Mouse (Mus musculus) intestine, embryonic 16.5 days (tissue): ENCODE results near the gene Dennd5b. TPM values are rescaled to one million over a fixed set of nuclear protein-coding genes. Genes with fewer than 3 reads are reported as not detected.

ENCODE experiments used
- ATAC-seq: fragments of 200-750 bp; cut with Nextera tagmentation; 2 replicates; pipeline ENCODE4 v1.8.0; 2017; ENCODE audit warnings: moderate TSS enrichment, moderate library complexity
- H3K27ac ChIP-seq: fragments of 300-500 bp; sonication (generic); 2 replicates; pipeline ENCODE4 v1.5.1; 2014; ENCODE audit warnings: mild to moderate bottlenecking, low read length
- H3K27me3 ChIP-seq: fragments of 300-500 bp; sonication (generic); replicated peaks from 2 replicates; pipeline ENCODE4 v1.6.1; 2014; ENCODE audit warnings: low read length, control low read depth, mixed read lengths; ENCODE audit not compliant: control insufficient read depth, insufficient read depth
- H3K36me3 ChIP-seq: fragments of 300-500 bp; sonication (generic); 2 replicates; pipeline ENCODE4 v1.6.1; 2014; ENCODE audit warnings: low read length, control low read depth; ENCODE audit not compliant: control insufficient read depth, insufficient read depth
- H3K4me1 ChIP-seq: fragments of 300-500 bp; sonication (generic); 2 replicates; pipeline ENCODE4 v1.6.1; 2014; ENCODE audit warnings: low read length, control low read depth, mixed read lengths; ENCODE audit not compliant: control insufficient read depth, insufficient read depth
- H3K4me2 ChIP-seq: fragments of 300-500 bp; sonication (generic); 2 replicates; pipeline ENCODE4 v1.6.1; 2014; ENCODE audit warnings: low read depth, low read length, control low read depth
- H3K4me3 ChIP-seq: fragments of 300-500 bp; sonication (generic); 2 replicates; pipeline ENCODE4 v1.5.1; 2014; ENCODE audit warnings: mild to moderate bottlenecking, low read length
- H3K9ac ChIP-seq: fragments of 300-500 bp; sonication (generic); 2 replicates; pipeline ENCODE4 v1.6.1; 2014; ENCODE audit warnings: low read depth, low read length
- H3K9me3 ChIP-seq: fragments of 300-500 bp; sonication (generic); 2 replicates; pipeline ENCODE4 v1.6.1; 2016; ENCODE audit warnings: low read length, control low read depth; ENCODE audit not compliant: control insufficient read depth
- WGBS: fragments of 180-500 bp; shearing (Covaris S2); extraction: QIAGEN DNeasy Blood & Tissue Kit; methylation state at CpG from one replicate; pipeline ENCODE4 v1.1.7; 2014; 5-methylcytosine and 5-hydroxymethylcytosine counted together
- polyA plus RNA-seq: library from polyadenylated mRNA; unstranded; fragments of >200 nt; fragmentation: Nextera tagmentation; extraction: Ambion mirVana; gene quantifications from 2 replicates; pipeline ENCODE4 v1.2.1, GENCODE M21; 2015

Gene Dennd5b
- 7.4 and 9.1 TPM in 2 replicates for polyA plus RNA-seq

- H3K4me3 ChIP-seq: peak within 1 kb of the TSS; percentile 93
- under 1% methylated on average over 117 of the region's 124 CpGs for WGBS
- peak within 1 kb of the TSS; percentile 96 for H3K9ac ChIP-seq
- H3K27me3 ChIP-seq: no peaks in the 10 kb centered on the region
- no peaks in the 10 kb centered on the region for H3K9me3 ChIP-seq
- 0 out of 2 replicates have a peak, but pooled peaks cover 3% of the 10 kb centered on the region for H3K4me1 ChIP-seq
- H3K4me2 ChIP-seq: peak within 1 kb of the TSS; percentile 78
- peak; percentile 94 for ATAC-seq
- H3K27ac ChIP-seq: peak within 1 kb of the TSS; percentile 96
- no peaks in the 10 kb centered on the region for H3K36me3 ChIP-seq
Observed at GRCm38 (mm10) chr6:149101076-149101942, at the start of gene Dennd5b. Gene Dennd5b, minus strand, starts transcription at chr6:149101680.

GRCm38 (mm10) chr6:149148436-149149229 is 47.2 kb upstream of the Dennd5b start:
- peak; percentile 98 for ATAC-seq
- WGBS: 52% methylated on average over 7 of the region's 7 CpGs
- Histone ChIP-seq H3K4me3 (no peak overlapping the region), H3K9me3 (no peaks in the 10 kb centered on the region), H3K4me1 (peaks cover under 1% of the 10 kb centered on the region; the same call in 1 of the 2 replicates), H3K36me3 (peaks cover 15% of the 10 kb centered on the region), H3K4me2 (no peak overlapping the region), H3K27ac (peak overlapping the region; percentile 75; the same call in 1 of the 2 replicates), H3K9ac (no peak overlapping the region), H3K27me3 (no peaks in the 10 kb centered on the region)

- Histone ChIP-seq H3K4me1 (peaks cover 6% of the 10 kb centered on the region), H3K4me2 (no peak overlapping the region), H3K4me3 (no peak overlapping the region), H3K36me3 (peaks cover 11% of the 10 kb centered on the region), H3K9ac (no peak overlapping the region), H3K27ac (no peak overlapping the region), H3K9me3 (no peaks in the 10 kb centered on the region), H3K27me3 (no peaks in the 10 kb centered on the region)
- WGBS: 95% methylated on average over 1 of the region's 1 CpGs
- ATAC-seq: no peak
Observed at GRCm38 (mm10) chr6:149145143-149145542, 43.7 kb upstream of the Dennd5b start.

- H3K4me2 ChIP-seq: peak overlapping the region; percentile 80
- no peaks in the 10 kb centered on the region for H3K27me3 ChIP-seq
- H3K36me3 ChIP-seq: peaks cover 8% of the 10 kb centered on the region; the same call in 1 of the 2 replicates
- H3K4me1 ChIP-seq: peaks cover 6% of the 10 kb centered on the region
- peak; percentile 94 for ATAC-seq
- peak overlapping the region; percentile 72 for H3K9ac ChIP-seq
- no peaks in the 10 kb centered on the region for H3K9me3 ChIP-seq
- H3K27ac ChIP-seq: peak overlapping the region; percentile 73
- peak overlapping the region; percentile 62 for H3K4me3 ChIP-seq
- WGBS: 5% methylated on average over 36 of the region's 36 CpGs
Observed at GRCm38 (mm10) chr6:149141393-149142173, 40.1 kb upstream of the Dennd5b start.

GRCm38 (mm10) chr6:149139471-149139870 is 38.0 kb upstream of the Dennd5b start, which contains the start of gene Etfbkmt:
Gene Etfbkmt, plus strand, starts transcription at chr6:149139849.
- Histone ChIP-seq H3K27me3 (no peaks in the 10 kb centered on the region), H3K9ac (no peak within 1 kb of the TSS), H3K4me3 (no peak within 1 kb of the TSS), H3K36me3 (peaks cover 4% of the 10 kb centered on the region; the same call in 1 of the 2 replicates), H3K9me3 (no peaks in the 10 kb centered on the region), H3K4me2 (no peak within 1 kb of the TSS), H3K4me1 (peaks cover 11% of the 10 kb centered on the region), H3K27ac (no peak within 1 kb of the TSS)
- no peak for ATAC-seq
- 74% methylated on average over 1 of the region's 1 CpGs for WGBS

GRCm38 (mm10) chr6:149139011-149139410 is 37.5 kb upstream of the Dennd5b start:
- Histone ChIP-seq H3K27me3 (no peaks in the 10 kb centered on the region), H3K27ac (no peak overlapping the region), H3K4me3 (no peak overlapping the region), H3K4me1 (peaks cover 15% of the 10 kb centered on the region), H3K9me3 (no peaks in the 10 kb centered on the region), H3K4me2 (no peak overlapping the region), H3K36me3 (no peaks in the 10 kb centered on the region), H3K9ac (no peak overlapping the region)
- WGBS: 89% methylated on average over 3 of the region's 3 CpGs
- ATAC-seq: no peak

- 0 out of 2 replicates have a peak, but pooled peaks have one; percentile 7 for ATAC-seq
- no peak overlapping the region for H3K27ac ChIP-seq
- no peaks in the 10 kb centered on the region for H3K27me3 ChIP-seq
- no peak overlapping the region for H3K4me2 ChIP-seq
- no peak overlapping the region for H3K4me3 ChIP-seq
- H3K9me3 ChIP-seq: no peaks in the 10 kb centered on the region
- peaks cover 18% of the 10 kb centered on the region for H3K4me1 ChIP-seq
- H3K36me3 ChIP-seq: no peaks in the 10 kb centered on the region
- H3K9ac ChIP-seq: no peak overlapping the region
- 36% methylated on average over 2 of the region's 2 CpGs for WGBS
Observed at GRCm38 (mm10) chr6:149137936-149138335, 36.5 kb upstream of the Dennd5b start.

GRCm38 (mm10) chr6:149135631-149136030 is 34.2 kb upstream of the Dennd5b start:
- Histone ChIP-seq H3K4me1 (peaks cover 12% of the 10 kb centered on the region), H3K9me3 (no peaks in the 10 kb centered on the region), H3K4me2 (no peak overlapping the region), H3K27ac (no peak overlapping the region), H3K36me3 (no peaks in the 10 kb centered on the region), H3K4me3 (no peak overlapping the region), H3K9ac (no peak overlapping the region), H3K27me3 (no peaks in the 10 kb centered on the region)
- WGBS: 58% methylated on average over 6 of the region's 6 CpGs
- no peak for ATAC-seq
